Mouse (Mus musculus): Measurements from ENCODE around the gene Cbr3. TPM values are rescaled to one million over a fixed set of nuclear protein-coding genes. Genes with fewer than 3 reads are reported as not detected.

The Cbr3 gene
- total RNA-seq, 2 experiments from 2014 or later: 1.8 to 2.3 TPM

DNA sequence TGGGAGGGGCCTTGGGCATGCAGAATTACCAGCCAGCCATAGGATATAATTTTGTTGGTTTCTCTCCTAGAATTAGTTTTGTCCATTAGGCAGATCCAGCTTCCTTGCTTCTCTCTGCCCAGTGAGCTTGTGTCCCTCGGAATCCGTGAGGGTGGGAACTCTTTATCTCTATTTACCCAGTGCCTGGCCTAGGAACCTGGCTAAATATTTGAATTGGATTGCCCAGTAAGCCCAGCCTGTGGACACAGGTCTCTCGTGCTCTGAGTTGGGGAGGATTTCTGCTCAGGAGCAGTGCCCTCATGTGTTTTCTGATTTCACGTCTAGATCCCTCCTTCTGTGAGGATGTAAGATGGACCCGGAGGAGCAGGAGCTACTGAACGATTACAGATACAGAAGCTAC is 32.8 kb downstream of the Cbr3 start:
- peak overlapping the region; percentile 89; the same call in 1 of the 2 replicates for H3K27ac ChIP-seq
- no peak for DNase-seq
- intact Hi-C loops (cut with DNase I): no loop called here
- H3K4me3 ChIP-seq: no peak overlapping the region
- TF ChIP-seq CTCF (IDR thresholded peaks at IDR 0.05): no peak

DNA sequence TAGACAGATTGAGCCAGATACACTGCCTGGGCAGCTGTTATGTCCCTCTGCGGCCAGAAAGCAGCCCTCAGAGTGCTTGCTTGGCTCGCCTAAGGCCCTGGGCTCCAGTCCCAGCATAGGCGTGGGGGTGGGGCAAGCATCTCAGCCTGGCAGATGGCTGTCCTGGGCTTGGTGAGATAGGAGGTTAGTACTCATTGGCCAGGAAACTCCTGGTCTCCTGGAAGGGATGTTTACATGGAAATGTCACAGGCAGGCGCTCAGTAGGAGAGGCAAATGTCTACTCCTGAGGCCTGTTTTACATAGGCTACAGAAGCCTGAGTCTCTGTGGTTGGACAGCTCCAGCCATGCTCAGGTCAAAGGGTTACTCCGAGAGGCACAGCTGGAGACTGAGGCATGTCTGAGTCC is 34.3 kb downstream of the Cbr3 start:
- no peak for TF ChIP-seq CTCF (IDR thresholded peaks at IDR 0.05)
- peak; percentile 93 for DNase-seq
- Histone ChIP-seq H3K4me3 (peak overlapping the region; percentile 3; the same call in 1 of the 2 replicates), H3K27ac (peak overlapping the region; percentile 89)
- intact Hi-C loops (cut with DNase I): no loop called here

DNA sequence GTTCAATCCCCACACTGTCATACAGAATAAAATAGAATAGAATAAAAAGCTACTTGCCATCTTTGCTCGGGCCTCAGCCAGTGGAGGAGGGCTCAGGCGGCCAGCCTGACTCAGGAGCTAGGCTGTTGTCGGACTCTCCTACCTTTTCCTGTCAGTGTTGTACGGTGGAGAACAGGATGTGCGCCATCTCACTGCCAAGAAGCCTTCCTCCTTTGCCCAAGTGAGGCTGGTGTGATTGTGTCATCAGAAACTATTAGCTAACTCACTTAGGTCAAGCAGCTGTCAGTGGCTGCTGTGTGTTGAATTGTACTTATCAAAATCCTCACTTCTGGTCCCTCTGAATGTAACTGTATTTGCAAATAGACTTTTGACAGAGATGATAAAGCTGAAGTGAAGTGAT is 38.8 kb downstream of the Cbr3 start:
- intact Hi-C loops (cut with DNase I): no loop called here
- H3K4me3 ChIP-seq: peak overlapping the region; percentile 19
- no peak for TF ChIP-seq CTCF (IDR thresholded peaks at IDR 0.05)
- DNase-seq: no peak
- H3K27ac ChIP-seq: peak overlapping the region; percentile 73

DNA sequence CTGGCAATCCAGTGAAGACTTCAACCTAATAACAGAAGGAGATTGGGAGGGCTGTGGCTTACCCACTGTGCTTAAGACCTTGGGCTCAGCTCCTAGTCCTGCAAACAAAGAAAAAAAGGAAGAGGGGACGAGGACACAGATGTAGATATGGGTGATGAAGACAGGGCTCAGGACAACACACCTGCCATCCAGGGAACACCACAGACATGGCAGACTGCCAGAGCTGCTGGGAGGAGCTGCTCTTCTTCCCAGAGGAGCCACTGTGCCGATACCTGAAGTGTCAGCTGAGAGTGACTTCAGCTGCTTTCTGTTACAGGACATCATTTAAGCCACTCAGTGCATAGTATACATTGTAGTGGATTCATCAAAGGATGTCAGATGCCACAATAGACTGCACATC is 39.5 kb downstream of the Cbr3 start:
- Histone ChIP-seq H3K27ac (peak overlapping the region; percentile 73), H3K4me3 (peak overlapping the region; percentile 32)
- DNase-seq: peak; percentile 55
- intact Hi-C loops (cut with DNase I): no loop called here
- no peak for TF ChIP-seq CTCF (IDR thresholded peaks at IDR 0.05)

DNA sequence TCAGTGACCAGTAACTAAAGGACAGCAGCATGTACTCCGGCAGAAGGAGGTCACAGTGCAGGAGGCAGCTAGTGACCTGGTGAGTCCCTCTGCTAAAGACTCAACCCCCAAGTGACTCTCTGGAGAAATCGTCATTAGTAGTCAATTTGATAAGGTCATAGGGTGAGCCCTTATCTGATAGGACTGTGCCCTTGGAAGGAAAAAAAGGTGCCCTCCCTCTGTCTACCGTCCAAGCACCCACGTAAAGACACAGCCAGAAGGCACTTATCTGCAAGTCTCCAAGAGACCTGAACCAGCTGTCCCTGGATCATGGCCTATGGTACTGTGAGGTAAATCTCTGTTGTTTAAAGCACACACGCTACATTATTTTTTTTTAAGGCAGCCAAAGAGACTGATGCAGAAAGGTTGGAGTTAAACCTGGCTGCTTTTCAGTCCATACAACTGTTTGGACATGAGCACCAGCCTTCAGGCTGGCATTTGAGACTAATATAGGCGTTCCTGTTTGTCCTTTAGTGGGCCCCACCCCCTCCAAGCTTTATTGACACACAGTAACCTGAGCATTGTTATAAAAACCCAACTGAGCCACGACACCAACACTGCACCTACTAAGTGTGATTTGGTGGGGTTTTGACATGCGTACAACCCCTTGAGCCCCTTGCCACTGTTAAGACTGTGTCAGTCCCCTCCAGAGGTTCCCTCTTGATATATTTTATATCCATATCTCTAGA is 42.6 kb downstream of the Cbr3 start:
- intact Hi-C loops (cut with DNase I): no loop called here
- no peak for DNase-seq
- no peak for TF ChIP-seq CTCF (IDR thresholded peaks at IDR 0.05)
- peak overlapping the region; percentile 73 for H3K27ac ChIP-seq
- no peak overlapping the region for H3K4me3 ChIP-seq

DNA sequence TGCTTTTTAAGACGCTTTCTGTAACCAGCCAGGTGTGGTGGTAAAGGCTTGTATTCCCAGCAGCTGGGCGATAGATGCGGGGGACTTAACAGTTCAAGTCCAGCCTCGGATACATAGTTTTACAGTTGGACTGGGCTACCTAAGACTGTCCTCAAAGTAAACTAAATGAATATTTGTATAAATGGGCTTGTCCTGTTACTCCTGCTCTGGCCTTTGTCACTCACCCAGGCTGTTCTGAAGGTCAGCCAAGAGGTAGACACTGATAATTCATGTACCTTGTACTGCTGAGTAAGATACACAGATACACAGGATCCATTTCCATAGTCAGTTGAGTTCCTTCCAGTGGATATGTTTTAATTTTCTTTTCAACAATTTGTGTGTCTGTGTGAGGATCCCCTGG is 43.2 kb downstream of the Cbr3 start:
- H3K27ac ChIP-seq: peak overlapping the region; percentile 73
- TF ChIP-seq CTCF (IDR thresholded peaks at IDR 0.05): no peak
- intact Hi-C loops (cut with DNase I): no loop called here
- no peak overlapping the region for H3K4me3 ChIP-seq
- no peak for DNase-seq

DNA sequence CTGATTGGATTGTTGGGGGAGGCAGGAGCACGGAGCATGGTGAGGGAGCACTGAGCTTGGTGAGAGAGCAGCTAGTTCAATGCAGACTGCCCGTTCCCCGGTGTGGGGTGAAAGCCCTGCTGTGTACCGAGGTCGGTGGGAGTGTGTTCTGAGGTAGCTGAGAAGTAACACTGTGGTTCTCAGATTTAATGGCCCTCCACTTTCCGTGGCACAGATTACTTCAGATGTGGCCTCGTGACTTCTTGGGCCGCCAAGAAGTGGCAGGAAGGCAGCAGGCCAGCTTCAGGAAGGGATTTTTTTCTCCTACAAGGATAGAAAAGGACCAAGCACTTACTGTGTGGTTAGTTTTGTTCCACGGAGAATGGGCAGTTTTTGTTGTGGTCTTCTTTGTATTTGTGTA is 45.7 kb downstream of the Cbr3 start:
- peak overlapping the region; percentile 93 for H3K27ac ChIP-seq
- intact Hi-C loops (cut with DNase I): no loop called here
- no peak for TF ChIP-seq CTCF (IDR thresholded peaks at IDR 0.05)
- peak overlapping the region; percentile 55; the same call in 1 of the 2 replicates for H3K4me3 ChIP-seq
- DNase-seq: peak; percentile 69

DNA sequence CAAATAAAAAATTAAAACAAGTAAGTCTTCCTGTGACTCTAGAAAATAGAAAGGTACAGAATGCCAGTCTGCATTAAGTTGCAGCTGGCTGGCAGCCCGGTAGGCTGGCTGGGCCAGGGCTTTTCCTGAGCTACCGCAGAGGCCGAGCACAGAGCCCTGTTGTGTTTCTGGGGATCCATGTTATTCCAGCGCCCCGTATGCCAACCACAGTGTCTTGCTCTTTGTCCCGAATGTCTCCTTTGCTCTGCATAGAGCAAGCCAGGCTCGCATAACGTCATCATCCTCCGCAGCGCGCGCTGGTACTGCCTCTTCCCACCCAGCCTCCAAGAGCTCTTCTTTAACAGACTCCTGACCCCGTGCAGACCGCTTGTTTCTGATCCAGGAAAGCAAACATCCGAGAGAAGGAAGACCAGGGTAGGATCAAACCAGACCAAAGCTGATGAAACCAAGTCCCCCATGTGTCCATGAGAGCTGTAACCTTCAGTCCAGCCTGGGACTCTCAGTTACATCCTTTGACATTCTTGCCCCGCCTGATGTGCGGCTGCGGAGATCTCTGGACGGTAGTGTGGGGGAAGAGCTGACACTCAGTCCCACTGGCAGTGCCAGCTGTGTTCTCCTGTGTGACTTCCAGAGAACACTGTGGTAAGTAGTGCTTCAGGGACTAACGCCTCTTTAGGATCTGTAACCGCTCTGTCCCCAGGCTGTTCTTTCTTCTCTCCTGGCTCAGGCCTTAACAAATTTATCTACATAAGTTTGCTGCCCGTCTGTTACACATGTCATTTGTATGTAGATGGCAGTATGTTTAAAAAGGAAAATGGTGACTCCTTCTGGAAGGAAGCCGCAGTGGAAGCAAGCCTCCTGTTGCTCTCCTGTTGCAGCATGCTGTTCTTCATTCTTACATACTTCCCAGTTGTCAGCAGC is 47.0 kb downstream of the Cbr3 start:
- peak overlapping the region; percentile 55 for H3K4me3 ChIP-seq
- intact Hi-C loops (cut with DNase I): no loop called here
- peak; percentile 77 for DNase-seq
- no peak for TF ChIP-seq CTCF (IDR thresholded peaks at IDR 0.05)
- H3K27ac ChIP-seq: peak overlapping the region; percentile 93

DNA sequence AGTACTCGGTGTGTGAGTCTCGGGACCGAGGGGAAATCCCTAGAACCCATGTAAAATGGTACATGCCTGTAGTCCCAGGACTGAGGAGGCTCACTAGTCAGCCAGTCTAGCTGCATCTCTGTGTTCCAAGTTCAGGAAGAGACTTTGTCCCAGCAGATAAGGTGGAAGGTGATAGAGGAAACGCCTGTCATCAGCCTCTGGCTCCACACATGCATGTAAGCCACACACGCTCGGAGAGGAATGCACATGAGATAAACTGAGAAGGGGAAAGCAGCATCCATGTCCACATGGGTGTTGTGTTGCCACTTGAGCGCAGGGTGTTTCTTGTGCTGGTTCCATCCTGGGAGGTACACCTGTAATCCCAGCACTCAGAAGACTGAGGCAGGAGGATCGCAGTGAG is 48.3 kb downstream of the Cbr3 start:
- intact Hi-C loops (cut with DNase I): no loop called here
- TF ChIP-seq CTCF (IDR thresholded peaks at IDR 0.05): no peak
- no peak for DNase-seq
- Histone ChIP-seq H3K4me3 (peak overlapping the region; percentile 55), H3K27ac (peak overlapping the region; percentile 93)

DNA sequence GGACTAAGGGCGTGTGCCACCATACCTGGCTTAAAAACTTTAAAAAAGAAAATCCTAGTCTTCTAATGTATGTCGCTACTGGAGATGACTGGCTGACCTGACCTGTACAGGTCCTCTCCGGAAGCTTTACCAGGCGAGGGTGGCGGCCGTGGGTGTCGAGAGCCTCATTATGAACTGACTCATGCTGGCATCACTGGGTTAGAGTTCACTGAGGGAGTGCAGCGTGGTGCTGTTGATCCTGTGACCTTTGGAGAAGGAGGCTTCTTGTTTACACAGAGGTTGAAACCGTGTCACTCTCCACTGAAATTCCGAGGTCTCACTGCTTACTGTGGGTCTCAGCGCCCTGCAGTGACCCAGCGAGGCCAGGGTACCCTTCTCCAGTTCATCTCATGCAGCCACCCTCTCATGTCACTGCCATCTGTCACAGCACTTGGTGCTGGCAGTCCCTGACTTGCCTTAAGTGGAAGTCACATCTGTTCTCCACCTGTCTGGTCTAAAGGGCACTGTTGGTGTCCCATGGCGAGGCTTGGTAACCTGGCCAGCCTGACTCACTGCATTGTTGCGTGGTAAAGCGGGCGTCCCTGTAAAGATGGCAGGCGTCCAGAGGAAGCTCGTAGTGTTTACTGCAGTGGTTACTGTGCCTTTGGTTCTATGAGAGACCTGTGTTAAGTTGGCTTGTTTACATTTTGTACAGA is 50.0 kb downstream of the Cbr3 start:
- no peak for TF ChIP-seq CTCF (IDR thresholded peaks at IDR 0.05)
- Histone ChIP-seq H3K27ac (peak overlapping the region; percentile 93), H3K4me3 (no peak overlapping the region)
- intact Hi-C loops (cut with DNase I): no loop called here
- peak; percentile 84 for DNase-seq

DNA sequence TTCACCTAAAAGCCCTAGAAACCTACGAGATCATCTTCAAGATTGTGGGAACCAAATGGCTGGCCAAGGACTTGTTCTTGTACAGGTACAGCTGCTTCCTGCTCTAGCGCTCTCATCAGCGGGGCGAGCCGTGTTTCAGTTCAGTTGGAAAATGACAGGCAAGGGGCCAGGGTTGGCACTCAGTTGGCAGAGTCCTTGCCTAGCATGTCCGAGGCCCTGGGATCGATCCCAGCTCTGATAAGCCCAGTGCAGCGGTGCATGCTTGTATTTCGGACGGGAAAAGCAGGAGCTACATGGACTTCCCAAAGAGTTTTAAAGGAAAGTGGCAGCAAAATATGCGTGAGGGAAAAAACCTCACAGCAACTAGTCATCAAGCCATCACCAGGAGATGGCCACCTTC is 56.2 kb downstream of the Cbr3 start:
- no peak overlapping the region for H3K27ac ChIP-seq
- no peak for TF ChIP-seq CTCF (IDR thresholded peaks at IDR 0.05)
- DNase-seq: no peak
- intact Hi-C loops (cut with DNase I): no loop called here
- no peak overlapping the region for H3K4me3 ChIP-seq

Other genes with a start within 250 kb of the Cbr3 start
- gene Setd4, start 79.2 kb upstream of the Cbr3 start, total RNA-seq (2021): 1 to 10 TPM in 1 of 2 experiments, under 1 TPM in 1; 0.67 to 1.1 TPM
- gene Cbr1, start 77.4 kb upstream of the Cbr3 start, total RNA-seq (2021): 10 to 100 TPM; 17.4 to 27.5 TPM
- 1 to 10 TPM; 1.3 to 1.5 TPM for gene Gm5678, start 55.1 kb upstream of the Cbr3 start, total RNA-seq (2021)
- gene Dop1b, start 28.7 kb downstream of the Cbr3 start, total RNA-seq (2021): 10 to 100 TPM; 28.6 to 48.7 TPM
- 10 to 100 TPM; 10.2 to 14.1 TPM for gene Morc3, start 148.9 kb downstream of the Cbr3 start, total RNA-seq (2021)
- gene Chaf1b, start 200.7 kb downstream of the Cbr3 start, total RNA-seq (2021): under 1 TPM; 0.20 to 0.25 TPM

All from gastrocnemius, adult 2 months (tissue).